ENCODE assay signal across 8 mouse cellular contexts in the genomic region with DNA sequence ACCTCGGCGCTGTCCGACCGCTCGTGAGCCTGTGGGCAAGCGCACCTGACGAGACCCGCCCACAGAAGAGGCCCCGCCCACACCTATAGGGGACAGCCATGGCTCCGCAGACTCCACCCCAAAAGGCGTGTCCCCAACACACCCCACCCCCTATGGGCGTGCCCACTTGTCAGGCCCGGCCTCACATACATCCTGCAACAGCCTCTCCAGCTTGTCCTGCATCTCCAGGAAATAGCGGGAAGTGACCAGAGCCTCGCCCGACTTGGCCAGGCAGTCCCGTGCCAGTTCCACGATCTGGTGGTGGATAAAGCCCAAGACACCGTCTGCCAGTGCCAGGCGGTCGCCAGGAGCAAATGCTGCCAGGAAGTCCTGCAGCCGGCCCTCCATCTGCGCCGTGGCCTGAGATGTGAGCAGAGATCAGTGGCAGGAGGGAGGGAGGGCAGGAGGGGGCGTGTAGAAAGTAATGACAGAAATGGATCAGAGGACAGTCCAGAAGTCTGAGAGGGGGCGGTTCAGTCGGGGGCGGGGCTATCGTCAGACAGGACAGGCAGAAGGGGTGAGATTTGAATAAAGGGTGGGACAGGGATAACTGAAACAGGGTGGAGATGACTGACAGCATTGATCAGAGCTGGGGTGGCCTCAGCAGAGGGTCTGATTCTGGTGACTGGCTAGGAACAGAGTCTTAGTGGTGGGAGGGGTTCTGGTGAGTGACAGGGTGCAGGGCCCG. TPM values are rescaled to one million over a fixed set of nuclear protein-coding genes. Genes with fewer than 3 reads are reported as not detected.
DNase-seq lines count a peak whose midpoint lies in the region; ATAC-seq and TF ChIP-seq lines count a peak whose summit lies in the region.

No protein-coding gene starts in this region.

- no peaks in the 10 kb centered on the region for H3K4me1 ChIP-seq in ES-Bruce4 (ENCODE audit: control insufficient read depth, insufficient read depth, low read length)
- H3K4me1 ChIP-seq in hindbrain, embryonic 12.5 days = peaks cover 36% of the 10 kb centered on the region
- peaks cover 49% of the 10 kb centered on the region for H3K4me1 ChIP-seq in liver, embryonic 11.5 days (replicated peaks; ENCODE audit: control insufficient read depth, insufficient read depth, low read length)
- H3K4me1 ChIP-seq in stomach, embryonic 15.5 days = peaks cover 26% of the 10 kb centered on the region

- H3K27ac ChIP-seq in ES-Bruce4 (ENCODE audit: insufficient read depth, low read length) = no peak overlapping the region
- H3K27ac ChIP-seq in hindbrain, embryonic 12.5 days = no peak overlapping the region
- no peak overlapping the region for H3K27ac ChIP-seq in liver, embryonic 11.5 days (ENCODE audit: low read depth, low read length)
- H3K27ac ChIP-seq in stomach, embryonic 15.5 days = no peak overlapping the region

- H3K36me3 ChIP-seq in ES-Bruce4 (ENCODE audit: control insufficient read depth, insufficient read depth, low read length, poor library complexity, severe bottlenecking) = no peaks in the 10 kb centered on the region
- peaks cover 58% of the 10 kb centered on the region for H3K36me3 ChIP-seq in hindbrain, embryonic 12.5 days
- peaks cover 29% of the 10 kb centered on the region for H3K36me3 ChIP-seq in liver, embryonic 11.5 days (ENCODE audit: control insufficient read depth, insufficient read depth, low read length)
- H3K36me3 ChIP-seq in stomach, embryonic 15.5 days = peaks cover 46% of the 10 kb centered on the region

- DNase-seq in ZHBTc4 (ENCODE audit: low read depth, low spot score) = peak; percentile 96
- DNase-seq in liver, embryonic 11.5 days (ENCODE audit: low spot score) = peak; percentile 79
- DNase-seq in gastrocnemius, postnatal 10 days = no peak
- DNase-seq in right cerebral cortex, adult 18-20 months = no peak

- H3K27me3 ChIP-seq in ES-Bruce4 (ENCODE audit: control insufficient read depth, insufficient read depth, low read length, poor library complexity, severe bottlenecking) = no peaks in the 10 kb centered on the region
- peaks cover 3% of the 10 kb centered on the region; the same call in 1 of the 2 replicates for H3K27me3 ChIP-seq in hindbrain, embryonic 12.5 days
- no peaks in the 10 kb centered on the region for H3K27me3 ChIP-seq in liver, embryonic 11.5 days (replicated peaks; ENCODE audit: control insufficient read depth, insufficient read depth, low read length)
- no peaks in the 10 kb centered on the region for H3K27me3 ChIP-seq in stomach, embryonic 15.5 days (replicated peaks)

- no peaks in the 10 kb centered on the region for H3K9me3 ChIP-seq in ES-Bruce4 (replicated peaks; ENCODE audit: control insufficient read depth, insufficient read depth, low read length, poor library complexity, severe bottlenecking)
- no peaks in the 10 kb centered on the region for H3K9me3 ChIP-seq in hindbrain, embryonic 12.5 days (replicated peaks)
- no peaks in the 10 kb centered on the region for H3K9me3 ChIP-seq in liver, embryonic 11.5 days (ENCODE audit: control insufficient read depth, low read length)
- no peaks in the 10 kb centered on the region for H3K9me3 ChIP-seq in stomach, embryonic 15.5 days

- WGBS in hindbrain, embryonic 12.5 days = 19% methylated on average over 30 of the region's 30 CpGs
- WGBS in liver, embryonic 11.5 days = 36% methylated on average over 30 of the region's 30 CpGs
- 36% methylated on average over 30 of the region's 30 CpGs for WGBS in stomach, embryonic 15.5 days

- TF ChIP-seq POLR2A in ES-Bruce4 (IDR thresholded peaks at IDR 0.05; ENCODE audit: insufficient read depth, low read length) = no peak

- no peak for ATAC-seq in hindbrain, embryonic 12.5 days (ENCODE audit: low FRiP score)
- ATAC-seq in liver, embryonic 11.5 days (replicated peaks; ENCODE audit: low FRiP score) = no peak
- ATAC-seq in stomach, embryonic 15.5 days (ENCODE audit: insufficient read depth, low FRiP score, low read depth) = 0 out of 2 replicates have a peak, but pooled peaks have one; percentile 14
- no peak for ATAC-seq in monocyte, adult 5-6 weeks (replicated peaks; ENCODE audit: insufficient number of reproducible peaks, low FRiP score, low TSS enrichment, poor library complexity, severe bottlenecking)

- no peak for TF ChIP-seq EP300 in ES-Bruce4 (IDR thresholded peaks at IDR 0.05; ENCODE audit: insufficient read depth, low read depth, low read length)

- peak overlapping the region; percentile 24 for H3K4me2 ChIP-seq in hindbrain, embryonic 12.5 days (replicated peaks)
- peak overlapping the region; percentile 34 for H3K4me2 ChIP-seq in liver, embryonic 11.5 days
- H3K4me2 ChIP-seq in stomach, embryonic 15.5 days = peak overlapping the region; percentile 5; the same call in 1 of the 2 replicates

- peak overlapping the region; percentile 2; the same call in 1 of the 2 replicates for H3K4me3 ChIP-seq in ES-Bruce4 (ENCODE audit: low read depth, low read length)
- 0 out of 2 replicates have a peak overlapping the region, but pooled peaks have one; percentile 1 for H3K4me3 ChIP-seq in hindbrain, embryonic 12.5 days
- peak overlapping the region; percentile 21; the same call in 1 of the 2 replicates for H3K4me3 ChIP-seq in liver, embryonic 11.5 days (ENCODE audit: low read depth, low read length)
- H3K4me3 ChIP-seq in stomach, embryonic 15.5 days (replicated peaks) = no peak overlapping the region

- TF ChIP-seq CTCF in ES-Bruce4 (IDR thresholded peaks at IDR 0.05; ENCODE audit: low read depth, low read length) = no peak

- H3K9ac ChIP-seq in ES-Bruce4 (ENCODE audit: low read depth, poor library complexity, severe bottlenecking) = no peak overlapping the region
- H3K9ac ChIP-seq in hindbrain, embryonic 12.5 days = peak overlapping the region; percentile 5; the same call in 1 of the 2 replicates
- H3K9ac ChIP-seq in liver, embryonic 11.5 days (ENCODE audit: low read depth, low read length) = peak overlapping the region; percentile 26; the same call in 1 of the 2 replicates
- no peak overlapping the region for H3K9ac ChIP-seq in stomach, embryonic 15.5 days

RNA-seq across cellular contexts. Expression of gene Pik3r2, which starts 11.6 kb away (rescaled TPM):
- 20.1 and 25.1 TPM in 2 replicates for polyA plus RNA-seq in ES-Bruce4 (2011; ENCODE audit: insufficient read depth, insufficient read length, low read depth, missing spikeins)
- 84.5 and 85.5 TPM in 2 replicates for polyA plus RNA-seq in hindbrain, embryonic 12.5 days (2016; fragmentation: Nextera tagmentation; extraction: Ambion mirVana)
- polyA plus RNA-seq in liver, embryonic 11.5 days (2014; fragmentation: Nextera tagmentation; extraction: Ambion mirVana) = 41.5 and 44.6 TPM in 2 replicates
- polyA plus RNA-seq in stomach, embryonic 15.5 days (2015; fragmentation: Nextera tagmentation; extraction: Ambion mirVana) = 58.1 and 58.4 TPM in 2 replicates
- total RNA-seq in gastrocnemius, postnatal 10 days (2021) = 10 to 100 TPM; 39.4 to 47.2 TPM
- 5.5 to 12.7 TPM (median 10.3 TPM) in 3 replicates for total RNA-seq in monocyte, adult 5-6 weeks (2017)

RNA-seq across cellular contexts. Expression of gene Mast3, which starts 16.8 kb away (rescaled TPM):
- polyA plus RNA-seq in ES-Bruce4 (2011; ENCODE audit: insufficient read depth, insufficient read length, low read depth, missing spikeins) = 9.1 and 10.9 TPM in 2 replicates
- polyA plus RNA-seq in hindbrain, embryonic 12.5 days (2016; fragmentation: Nextera tagmentation; extraction: Ambion mirVana) = 16.0 and 17.7 TPM in 2 replicates
- polyA plus RNA-seq in liver, embryonic 11.5 days (2014; fragmentation: Nextera tagmentation; extraction: Ambion mirVana) = 18.2 and 19.3 TPM in 2 replicates
- polyA plus RNA-seq in stomach, embryonic 15.5 days (2015; fragmentation: Nextera tagmentation; extraction: Ambion mirVana) = 13.3 and 16.5 TPM in 2 replicates
- total RNA-seq in gastrocnemius, postnatal 10 days (2021) = 1 to 10 TPM; 7.2 to 8.9 TPM
- total RNA-seq in monocyte, adult 5-6 weeks (2017) = 9.6 to 28.2 TPM (median 11.6 TPM) in 3 replicates

RNA-seq across cellular contexts. Expression of gene Il12rb1, which starts 20.1 kb away (rescaled TPM):
- 1.1 and 2.0 TPM in 2 replicates for polyA plus RNA-seq in ES-Bruce4 (2011; ENCODE audit: insufficient read depth, insufficient read length, low read depth, missing spikeins)
- not detected in 2 replicates for polyA plus RNA-seq in hindbrain, embryonic 12.5 days (2016; fragmentation: Nextera tagmentation; extraction: Ambion mirVana)
- polyA plus RNA-seq in liver, embryonic 11.5 days (2014; fragmentation: Nextera tagmentation; extraction: Ambion mirVana) = 0.10 and 0.25 TPM in 2 replicates
- polyA plus RNA-seq in stomach, embryonic 15.5 days (2015; fragmentation: Nextera tagmentation; extraction: Ambion mirVana) = 0.26 and 0.43 TPM in 2 replicates
- total RNA-seq in gastrocnemius, postnatal 10 days (2021) = under 1 TPM; 0.16 to 0.23 TPM
- 2.7 to 11.0 TPM (median 7.9 TPM) in 3 replicates for total RNA-seq in monocyte, adult 5-6 weeks (2017)

RNA-seq across cellular contexts. Expression of gene Mpv17l2, which starts 27.4 kb away (rescaled TPM):
- polyA plus RNA-seq in ES-Bruce4 (2011; ENCODE audit: insufficient read depth, insufficient read length, low read depth, missing spikeins) = 17.7 and 19.1 TPM in 2 replicates
- 38.2 and 38.3 TPM in 2 replicates for polyA plus RNA-seq in hindbrain, embryonic 12.5 days (2016; fragmentation: Nextera tagmentation; extraction: Ambion mirVana)
- 67.7 and 76.4 TPM in 2 replicates for polyA plus RNA-seq in liver, embryonic 11.5 days (2014; fragmentation: Nextera tagmentation; extraction: Ambion mirVana)
- 44.4 and 51.3 TPM in 2 replicates for polyA plus RNA-seq in stomach, embryonic 15.5 days (2015; fragmentation: Nextera tagmentation; extraction: Ambion mirVana)
- total RNA-seq in gastrocnemius, postnatal 10 days (2021) = 10 to 100 TPM; 30.1 to 31.4 TPM
- total RNA-seq in monocyte, adult 5-6 weeks (2017) = 2.0 to 11.3 TPM (median 4.8 TPM) in 3 replicates

RNA-seq across cellular contexts. Expression of gene Rab3a, which starts 33.6 kb away (rescaled TPM):
- 6.2 and 6.3 TPM in 2 replicates for polyA plus RNA-seq in ES-Bruce4 (2011; ENCODE audit: insufficient read depth, insufficient read length, low read depth, missing spikeins)
- polyA plus RNA-seq in hindbrain, embryonic 12.5 days (2016; fragmentation: Nextera tagmentation; extraction: Ambion mirVana) = 126 and 134 TPM in 2 replicates
- 6.3 and 6.9 TPM in 2 replicates for polyA plus RNA-seq in liver, embryonic 11.5 days (2014; fragmentation: Nextera tagmentation; extraction: Ambion mirVana)
- 20.9 and 24.0 TPM in 2 replicates for polyA plus RNA-seq in stomach, embryonic 15.5 days (2015; fragmentation: Nextera tagmentation; extraction: Ambion mirVana)
- total RNA-seq in gastrocnemius, postnatal 10 days (2021) = 10 to 100 TPM; 44.6 to 50.4 TPM
- 0.85 to 5.4 TPM (median 2.5 TPM) in 3 replicates for total RNA-seq in monocyte, adult 5-6 weeks (2017)

Comparison
In these comparisons a context has a peak if more than half of its experiments do, and no peak if none do; other contexts are left out.
1. H3K9ac ChIP-seq: peak in hindbrain, embryonic 12.5 days (single experiment) and liver, embryonic 11.5 days (single experiment); none in ES-Bruce4 (single experiment) and stomach, embryonic 15.5 days (single experiment).
2. DNase-seq: peak in ZHBTc4 (single experiment) and liver, embryonic 11.5 days (single experiment); none in gastrocnemius, postnatal 10 days (single experiment) and right cerebral cortex, adult 18-20 months (single experiment).
3. Peak in every context shown above with its lines, with median percentiles within 50 percentile points of each other: H3K4me2 ChIP-seq.